Mouse (Mus musculus) lung, postnatal 0 days (tissue): ENCODE results near the gene Susd1.

ENCODE experiments used
- CTCF ChIP-seq: IDR thresholded peaks from 2 replicates; pipeline ENCODE4 v1.5.1; 2016; ENCODE audit warnings: antibody characterized with exemption, mild to moderate bottlenecking
- EP300 ChIP-seq: IDR thresholded peaks from 2 replicates; pipeline ENCODE4 v1.6.1; 2016; ENCODE audit warnings: antibody characterized with exemption, mild to moderate bottlenecking, control low read depth

GRCm38 (mm10) chr4:59322056-59322455 is 116.4 kb downstream of the Susd1 start:
- TF ChIP-seq EP300 (no peak), CTCF (no peak)
